Mouse (Mus musculus): ENCODE measurements around the gene Rnf182. TPM values are rescaled to one million over a fixed set of nuclear protein-coding genes. Genes with fewer than 3 reads are reported as not detected.

The Rnf182 gene
- polyA plus RNA-seq, 1 experiment from 2014 or later, result 4.3 TPM

DNA sequence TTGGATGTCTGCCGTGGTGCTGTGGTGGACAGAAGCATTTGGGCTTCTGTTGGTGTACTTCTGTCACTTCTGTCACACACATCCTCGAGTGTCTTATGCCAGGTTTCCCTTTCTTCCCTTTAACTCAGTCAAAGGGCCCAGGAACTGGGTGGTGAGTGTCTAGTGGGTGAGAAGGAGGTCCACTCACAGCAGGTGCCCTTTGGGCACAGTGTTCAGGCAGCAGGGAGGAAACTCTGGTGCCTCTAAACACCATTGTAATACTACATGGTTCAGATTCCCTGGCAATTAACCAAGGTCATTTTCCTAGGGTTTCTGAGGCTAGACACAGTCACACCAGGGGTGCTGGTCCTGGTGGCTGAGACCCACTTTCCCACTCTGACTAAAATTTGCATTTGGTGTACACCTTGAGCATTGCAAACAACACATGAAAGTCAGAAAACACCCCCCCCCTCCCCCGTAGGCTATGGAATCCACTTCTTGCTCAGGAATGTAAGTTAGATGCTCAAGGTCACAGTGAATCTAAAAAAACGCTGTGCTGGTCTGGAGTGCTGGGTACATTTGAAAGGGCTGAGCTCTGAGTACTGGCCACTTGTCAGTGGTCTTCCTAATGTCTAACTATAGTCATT lies 4.2 kb downstream of the Rnf182 start:
- H3K9me3 ChIP-seq (replicated peaks; ENCODE audit: control insufficient read depth, low read length), result no peaks in the 10 kb centered on the region
- H3K4me2 ChIP-seq, result no peak overlapping the region
- no peaks in the 10 kb centered on the region for H3K36me3 ChIP-seq (ENCODE audit: control insufficient read depth, insufficient read depth, low read length)
- 0 out of 2 replicates have a peak, but pooled peaks cover 3% of the 10 kb centered on the region for H3K4me1 ChIP-seq (ENCODE audit: control insufficient read depth, insufficient read depth, low read length)
- 53% methylated on average over 4 of the region's 4 CpGs for WGBS (ENCODE audit: insufficient replicate concordance)
- H3K4me3 ChIP-seq (ENCODE audit: low read depth, low read length), result no peak overlapping the region
- no peak for ATAC-seq (replicated peaks; ENCODE audit: insufficient number of reproducible peaks, low FRiP score, low TSS enrichment)
- H3K9ac ChIP-seq (ENCODE audit: low read depth, low read length), result no peak overlapping the region
- H3K27ac ChIP-seq (ENCODE audit: low read depth, low read length), result no peak overlapping the region
- peaks cover 7% of the 10 kb centered on the region for H3K27me3 ChIP-seq (ENCODE audit: control insufficient read depth, insufficient read depth, low read length)

DNA sequence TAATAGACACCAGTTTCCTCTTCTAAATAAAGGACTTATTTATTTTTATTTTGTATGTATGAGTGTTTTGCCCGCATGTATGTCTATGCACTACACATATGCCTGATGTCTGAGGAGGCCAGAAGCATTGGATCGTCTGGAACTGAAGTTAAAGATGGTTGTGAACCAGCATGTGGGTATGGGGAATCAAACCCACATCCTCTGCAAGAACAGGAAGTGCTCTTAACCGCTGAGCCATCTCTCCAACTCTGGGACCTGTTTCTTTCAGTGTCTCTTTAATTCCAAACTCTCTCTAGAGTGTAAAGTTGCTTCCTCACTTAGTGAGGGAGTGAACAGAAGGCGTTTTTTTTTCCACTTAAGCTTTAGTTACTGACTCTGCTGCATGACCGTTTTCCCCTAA lies 12.4 kb downstream of the Rnf182 start:
- no peak overlapping the region for H3K27ac ChIP-seq (ENCODE audit: low read depth, low read length)
- no peak overlapping the region for H3K4me2 ChIP-seq
- WGBS (ENCODE audit: insufficient replicate concordance), result 74% methylated on average over 5 of the region's 5 CpGs
- H3K9ac ChIP-seq (ENCODE audit: low read depth, low read length), result no peak overlapping the region
- H3K9me3 ChIP-seq (replicated peaks; ENCODE audit: control insufficient read depth, low read length), result no peaks in the 10 kb centered on the region
- no peaks in the 10 kb centered on the region for H3K27me3 ChIP-seq (ENCODE audit: control insufficient read depth, insufficient read depth, low read length)
- H3K4me3 ChIP-seq (ENCODE audit: low read depth, low read length), result no peak overlapping the region
- H3K36me3 ChIP-seq (ENCODE audit: control insufficient read depth, insufficient read depth, low read length), result no peaks in the 10 kb centered on the region
- ATAC-seq (replicated peaks; ENCODE audit: insufficient number of reproducible peaks, low FRiP score, low TSS enrichment), result no peak
- H3K4me1 ChIP-seq (ENCODE audit: control insufficient read depth, insufficient read depth, low read length), result no peaks in the 10 kb centered on the region

DNA sequence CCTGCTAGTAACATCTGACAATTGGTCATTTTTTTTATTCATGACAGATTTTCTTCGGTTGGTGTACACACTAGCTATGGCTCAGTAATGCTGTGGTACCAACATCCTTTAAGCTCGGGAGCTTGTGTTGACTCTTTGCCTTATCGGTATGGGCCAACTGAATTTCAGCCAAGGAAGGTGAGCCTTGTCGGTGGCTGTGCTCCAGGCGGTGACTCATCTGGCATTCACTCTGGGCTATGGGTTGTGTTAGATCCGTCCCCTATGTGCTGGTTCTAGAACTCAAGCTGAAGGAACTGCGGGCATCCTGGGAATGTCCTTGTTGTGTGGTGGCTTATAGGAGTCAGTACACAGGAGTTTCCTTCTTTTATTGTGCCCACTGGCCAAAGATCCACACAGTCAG lies 14.3 kb downstream of the Rnf182 start:
- Histone ChIP-seq H3K4me2 (no peak overlapping the region), H3K27me3 (ENCODE audit: control insufficient read depth, insufficient read depth, low read length) (no peaks in the 10 kb centered on the region), H3K27ac (ENCODE audit: low read depth, low read length) (no peak overlapping the region), H3K4me3 (ENCODE audit: low read depth, low read length) (no peak overlapping the region), H3K9ac (ENCODE audit: low read depth, low read length) (no peak overlapping the region), H3K9me3 (replicated peaks; ENCODE audit: control insufficient read depth, low read length) (no peaks in the 10 kb centered on the region), H3K4me1 (ENCODE audit: control insufficient read depth, insufficient read depth, low read length) (no peaks in the 10 kb centered on the region), H3K36me3 (ENCODE audit: control insufficient read depth, insufficient read depth, low read length) (no peaks in the 10 kb centered on the region)
- 77% methylated on average over 7 of the region's 7 CpGs for WGBS (ENCODE audit: insufficient replicate concordance)
- no peak for ATAC-seq (replicated peaks; ENCODE audit: insufficient number of reproducible peaks, low FRiP score, low TSS enrichment)

DNA sequence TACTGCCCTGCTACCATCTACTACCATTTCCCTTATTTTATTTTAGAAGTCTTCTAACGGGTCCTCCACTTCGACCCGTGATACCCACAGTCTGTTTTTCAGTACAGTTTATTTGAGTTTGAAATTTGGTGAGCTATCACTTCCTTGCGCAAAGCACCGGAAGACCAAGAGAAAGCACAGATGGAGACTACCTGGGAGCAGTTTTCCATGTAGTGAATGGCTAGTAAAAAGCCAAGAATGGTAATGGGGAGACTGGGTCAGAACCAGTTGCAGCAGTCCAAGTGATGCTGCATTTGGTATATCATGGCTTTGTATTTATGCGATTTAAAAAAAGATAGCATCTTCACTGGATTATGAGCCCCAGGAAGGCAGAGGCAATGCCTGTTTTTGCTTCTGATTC lies 15.8 kb downstream of the Rnf182 start:
- no peaks in the 10 kb centered on the region for H3K27me3 ChIP-seq (ENCODE audit: control insufficient read depth, insufficient read depth, low read length)
- no peak overlapping the region for H3K9ac ChIP-seq (ENCODE audit: low read depth, low read length)
- H3K36me3 ChIP-seq (ENCODE audit: control insufficient read depth, insufficient read depth, low read length), result no peaks in the 10 kb centered on the region
- H3K4me1 ChIP-seq (ENCODE audit: control insufficient read depth, insufficient read depth, low read length), result no peaks in the 10 kb centered on the region
- whole genome bisulfite sequencing (ENCODE audit: insufficient replicate concordance), result 85% methylated on average over 6 of the region's 6 CpGs
- H3K27ac ChIP-seq (ENCODE audit: low read depth, low read length), result no peak overlapping the region
- no peak for ATAC-seq (replicated peaks; ENCODE audit: insufficient number of reproducible peaks, low FRiP score, low TSS enrichment)
- H3K4me2 ChIP-seq, result no peak overlapping the region
- H3K9me3 ChIP-seq (replicated peaks; ENCODE audit: control insufficient read depth, low read length), result no peaks in the 10 kb centered on the region
- H3K4me3 ChIP-seq (ENCODE audit: low read depth, low read length), result no peak overlapping the region

DNA sequence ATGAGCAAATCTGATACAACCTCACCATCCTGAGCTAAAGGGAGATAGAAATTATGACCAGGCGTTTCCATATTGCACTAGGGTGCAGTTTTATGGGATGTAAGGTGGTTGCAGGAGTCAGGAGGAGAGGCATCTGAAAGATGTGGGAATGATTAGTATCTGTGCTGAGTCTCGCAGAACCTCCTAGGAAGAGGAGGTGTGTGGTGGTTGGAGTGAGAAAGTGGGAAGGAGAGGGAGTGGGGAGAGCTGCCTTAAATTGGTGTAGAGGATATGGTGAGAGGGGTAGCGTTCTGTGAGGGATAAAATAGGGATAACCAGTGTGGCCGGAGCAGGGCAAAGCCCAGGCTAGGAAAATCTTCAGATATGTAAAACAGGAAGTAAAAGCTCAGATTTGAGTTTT lies 17.5 kb downstream of the Rnf182 start:
- ATAC-seq (replicated peaks; ENCODE audit: insufficient number of reproducible peaks, low FRiP score, low TSS enrichment), result no peak
- Histone ChIP-seq H3K36me3 (ENCODE audit: control insufficient read depth, insufficient read depth, low read length) (no peaks in the 10 kb centered on the region), H3K27me3 (ENCODE audit: control insufficient read depth, insufficient read depth, low read length) (no peaks in the 10 kb centered on the region), H3K4me1 (ENCODE audit: control insufficient read depth, insufficient read depth, low read length) (no peaks in the 10 kb centered on the region), H3K4me3 (ENCODE audit: low read depth, low read length) (no peak overlapping the region), H3K27ac (ENCODE audit: low read depth, low read length) (no peak overlapping the region), H3K4me2 (no peak overlapping the region), H3K9ac (ENCODE audit: low read depth, low read length) (no peak overlapping the region), H3K9me3 (replicated peaks; ENCODE audit: control insufficient read depth, low read length) (no peaks in the 10 kb centered on the region)
- WGBS (ENCODE audit: insufficient replicate concordance), result 70% methylated on average over 4 of the region's 4 CpGs

DNA sequence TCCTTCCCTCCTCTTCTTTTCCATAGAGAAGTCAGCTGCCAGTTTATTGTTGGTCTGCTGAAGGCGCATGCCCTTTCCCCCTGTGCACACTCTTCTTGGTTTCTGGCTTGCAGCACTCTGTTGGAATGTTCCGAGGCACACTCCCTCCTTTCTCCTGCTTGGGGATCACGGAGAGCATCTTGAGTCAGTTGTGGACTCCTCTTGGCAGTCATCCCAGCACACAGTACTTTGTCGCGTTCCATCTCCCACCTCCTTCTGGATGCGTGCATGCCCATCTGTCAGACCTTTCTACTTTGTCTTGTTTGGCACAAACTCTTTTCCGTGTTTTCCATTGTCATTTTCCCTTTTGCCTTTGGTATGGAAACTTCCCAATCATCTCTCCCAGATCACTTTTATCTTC lies 22.2 kb downstream of the Rnf182 start:
- Histone ChIP-seq H3K27ac (ENCODE audit: low read depth, low read length) (no peak overlapping the region), H3K4me1 (ENCODE audit: control insufficient read depth, insufficient read depth, low read length) (no peaks in the 10 kb centered on the region), H3K9ac (ENCODE audit: low read depth, low read length) (no peak overlapping the region), H3K4me3 (ENCODE audit: low read depth, low read length) (no peak overlapping the region), H3K36me3 (ENCODE audit: control insufficient read depth, insufficient read depth, low read length) (no peaks in the 10 kb centered on the region), H3K4me2 (no peak overlapping the region), H3K9me3 (replicated peaks; ENCODE audit: control insufficient read depth, low read length) (no peaks in the 10 kb centered on the region), H3K27me3 (ENCODE audit: control insufficient read depth, insufficient read depth, low read length) (no peaks in the 10 kb centered on the region)
- no peak for ATAC-seq (replicated peaks; ENCODE audit: insufficient number of reproducible peaks, low FRiP score, low TSS enrichment)
- 92% methylated on average over 7 of the region's 7 CpGs for WGBS (ENCODE audit: insufficient replicate concordance)

DNA sequence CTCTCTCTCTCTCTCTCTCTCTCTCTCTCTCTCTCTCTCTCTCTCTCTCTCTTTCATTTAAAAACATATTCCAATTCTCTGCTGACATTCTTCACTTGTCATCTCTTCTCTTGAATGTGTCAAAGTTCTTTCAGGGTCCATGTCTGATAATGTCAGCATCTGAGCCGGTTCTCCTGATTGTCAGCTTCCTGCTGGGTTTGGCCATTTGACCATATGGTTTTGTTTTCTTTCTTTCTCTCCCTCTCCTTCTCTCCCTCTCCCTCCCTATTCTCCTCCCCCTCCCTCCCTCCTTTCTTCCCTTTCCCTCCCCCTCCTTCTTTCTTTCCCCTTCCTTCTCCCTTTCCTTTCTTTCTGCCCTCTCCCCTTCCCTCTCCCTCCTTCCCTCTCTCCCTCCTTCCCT lies 29.5 kb downstream of the Rnf182 start:
- H3K9ac ChIP-seq (ENCODE audit: low read depth, low read length), result no peak overlapping the region
- H3K9me3 ChIP-seq (replicated peaks; ENCODE audit: control insufficient read depth, low read length), result no peaks in the 10 kb centered on the region
- 9% methylated on average over 1 of the region's 1 CpGs for WGBS (ENCODE audit: insufficient replicate concordance)
- no peak overlapping the region for H3K27ac ChIP-seq (ENCODE audit: low read depth, low read length)
- no peaks in the 10 kb centered on the region for H3K4me1 ChIP-seq (ENCODE audit: control insufficient read depth, insufficient read depth, low read length)
- H3K36me3 ChIP-seq (ENCODE audit: control insufficient read depth, insufficient read depth, low read length), result no peaks in the 10 kb centered on the region
- no peak overlapping the region for H3K4me3 ChIP-seq (ENCODE audit: low read depth, low read length)
- no peaks in the 10 kb centered on the region for H3K27me3 ChIP-seq (ENCODE audit: control insufficient read depth, insufficient read depth, low read length)
- no peak for ATAC-seq (replicated peaks; ENCODE audit: insufficient number of reproducible peaks, low FRiP score, low TSS enrichment)
- H3K4me2 ChIP-seq, result no peak overlapping the region

DNA sequence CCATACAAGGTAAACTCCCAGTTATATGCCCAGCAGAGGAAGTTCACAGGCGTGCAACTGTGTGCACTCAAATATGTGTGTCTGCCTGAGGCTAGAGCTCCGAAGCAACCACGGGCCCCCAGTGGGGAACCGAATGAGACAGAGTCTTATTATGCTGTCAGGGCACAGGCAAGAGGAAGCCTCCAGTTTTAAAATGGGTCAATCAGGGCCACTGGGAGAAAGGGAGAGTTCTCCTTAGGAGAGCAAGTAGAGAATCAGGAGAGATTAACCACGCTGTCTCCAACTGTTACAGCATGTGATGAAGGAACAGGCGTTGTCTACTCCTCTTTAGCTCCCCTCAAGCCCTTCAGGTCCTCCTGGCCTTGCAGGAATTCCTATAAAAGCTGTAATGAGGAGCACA lies 33.0 kb downstream of the Rnf182 start:
- Histone ChIP-seq H3K27me3 (ENCODE audit: control insufficient read depth, insufficient read depth, low read length) (no peaks in the 10 kb centered on the region), H3K36me3 (ENCODE audit: control insufficient read depth, insufficient read depth, low read length) (no peaks in the 10 kb centered on the region), H3K9ac (ENCODE audit: low read depth, low read length) (no peak overlapping the region), H3K4me2 (no peak overlapping the region), H3K4me1 (ENCODE audit: control insufficient read depth, insufficient read depth, low read length) (no peaks in the 10 kb centered on the region), H3K4me3 (ENCODE audit: low read depth, low read length) (no peak overlapping the region), H3K27ac (ENCODE audit: low read depth, low read length) (no peak overlapping the region), H3K9me3 (replicated peaks; ENCODE audit: control insufficient read depth, low read length) (no peaks in the 10 kb centered on the region)
- no peak for ATAC-seq (replicated peaks; ENCODE audit: insufficient number of reproducible peaks, low FRiP score, low TSS enrichment)
- 54% methylated on average over 6 of the region's 6 CpGs for WGBS (ENCODE audit: insufficient replicate concordance)

DNA sequence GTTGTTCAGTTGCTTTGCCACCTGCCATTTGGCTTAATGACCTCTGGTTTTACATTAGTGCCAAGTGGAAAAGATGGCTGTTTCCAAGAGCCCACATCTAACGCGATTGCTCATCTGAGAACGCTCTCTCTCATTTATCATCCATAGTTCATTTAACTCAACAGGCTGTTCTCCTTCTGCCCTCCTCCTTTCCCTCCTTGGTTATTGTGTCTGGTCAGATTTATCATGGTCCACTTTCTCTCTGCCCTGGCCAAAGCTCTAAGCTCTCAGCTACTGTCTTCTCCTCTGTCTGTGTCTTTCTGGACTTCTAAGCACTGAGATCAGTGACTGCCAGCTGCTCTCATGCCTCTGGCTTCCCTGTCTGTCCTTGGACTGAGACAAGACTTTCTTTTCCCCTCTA lies 35.8 kb downstream of the Rnf182 start:
- no peaks in the 10 kb centered on the region for H3K36me3 ChIP-seq (ENCODE audit: control insufficient read depth, insufficient read depth, low read length)
- 85% methylated on average over 3 of the region's 3 CpGs for WGBS (ENCODE audit: insufficient replicate concordance)
- H3K9me3 ChIP-seq (replicated peaks; ENCODE audit: control insufficient read depth, low read length), result no peaks in the 10 kb centered on the region
- no peak overlapping the region for H3K9ac ChIP-seq (ENCODE audit: low read depth, low read length)
- no peaks in the 10 kb centered on the region for H3K4me1 ChIP-seq (ENCODE audit: control insufficient read depth, insufficient read depth, low read length)
- ATAC-seq (replicated peaks; ENCODE audit: insufficient number of reproducible peaks, low FRiP score, low TSS enrichment), result no peak
- no peak overlapping the region for H3K4me3 ChIP-seq (ENCODE audit: low read depth, low read length)
- H3K27ac ChIP-seq (ENCODE audit: low read depth, low read length), result no peak overlapping the region
- no peak overlapping the region for H3K4me2 ChIP-seq
- no peaks in the 10 kb centered on the region for H3K27me3 ChIP-seq (ENCODE audit: control insufficient read depth, insufficient read depth, low read length)
